Mouse (Mus musculus): ENCODE measurements around the gene Git2.

- TF ChIP-seq CTCF (IDR thresholded peaks at IDR 0.05; ENCODE audit: borderline replicate concordance, extremely low read depth, insufficient read depth, insufficient read length) (no peak), POLR2A (IDR thresholded peaks at IDR 0.05; ENCODE audit: borderline replicate concordance, extremely low read depth, insufficient read depth, insufficient read length, poor library complexity, severe bottlenecking) (no peak)
These were observed 58.0 kb downstream of the Git2 start for GRCm38 (mm10) chr5:114717292-114717691.

Measured in brain, embryonic 14.5 days (tissue).